Mouse (Mus musculus) G1E (cell line): ENCODE data around the gene C1qtnf5.

Source experiments
- CTCF ChIP-seq: IDR thresholded peaks from 2 replicates; pipeline ENCODE4 v1.5.1; 2012; ENCODE audit warnings: low read depth, low read length, inconsistent platforms, mixed read lengths
- GATA1 ChIP-seq: IDR thresholded peaks from 2 replicates; pipeline ENCODE4 v1.6.1; 2012; ENCODE audit warnings: borderline replicate concordance, low read length, inconsistent platforms, mixed read lengths
- GATA2 ChIP-seq: IDR thresholded peaks from 2 replicates; pipeline ENCODE4 v1.6.1; 2012; ENCODE audit warnings: low read depth, low read length, inconsistent platforms, borderline replicate concordance
- POLR2AphosphoS5 ChIP-seq: IDR thresholded peaks from 2 replicates; pipeline ENCODE4 v1.6.1; 2012; ENCODE audit warnings: low read depth, low read length, inconsistent platforms; ENCODE audit not compliant: insufficient replicate concordance
- TAL1 ChIP-seq: conservative IDR thresholded peaks from 2 replicates; pipeline ENCODE4 v1.6.1; 2012; ENCODE audit warnings: low read depth, low read length, inconsistent platforms, mixed read lengths

GRCm38 (mm10) chr9:44116182-44116581 lies 9.1 kb downstream of the C1qtnf5 start:
- TF ChIP-seq GATA1: no peak
- no peak for TF ChIP-seq CTCF
- TF ChIP-seq POLR2AphosphoS5: no peak
- TF ChIP-seq TAL1: no peak
- no peak for TF ChIP-seq GATA2
